Mouse (Mus musculus): ENCODE measurements at regions not wholly inside any gene's neighbourhood (a gene's known extent, or its start where the extent isn't known, plus 50 kb on each side); places are given as distances from the start of the nearest gene placed in this dataset.

DNA sequence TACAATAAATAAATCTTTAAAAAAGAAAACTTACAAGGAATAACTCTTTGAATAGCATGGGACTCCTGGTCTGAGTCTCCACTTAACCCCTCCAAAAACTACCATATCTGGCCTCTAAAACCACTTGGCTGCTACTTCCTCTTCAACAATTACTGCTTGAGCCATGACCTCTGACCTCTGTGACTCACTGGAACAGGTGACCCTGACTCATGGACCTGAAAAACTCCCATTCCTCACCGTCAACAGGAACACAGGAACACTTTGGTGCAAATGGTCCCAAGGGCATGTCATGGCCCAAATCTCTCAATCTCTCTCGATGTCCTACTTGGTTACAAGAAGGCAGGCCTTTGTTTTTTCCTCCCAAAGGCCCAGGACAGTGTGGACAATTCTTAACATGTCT lies 145.1 kb downstream of the Basp1 start:
- TF ChIP-seq MAFK (IDR thresholded peaks at IDR 0.05; ENCODE audit: insufficient read depth, low read depth, low read length), result no peak
- TF ChIP-seq CHD2 (IDR thresholded peaks at IDR 0.05; ENCODE audit: low read depth, low read length), result no peak
